Mouse (Mus musculus): ENCODE results near the gene Gm10230.
"Not testable (repeated sequence)": the region's sequence is repeated elsewhere in the genome, so short reads cannot be mapped to it uniquely, and the experiment has no call there.

Gm10230 gene

DNA sequence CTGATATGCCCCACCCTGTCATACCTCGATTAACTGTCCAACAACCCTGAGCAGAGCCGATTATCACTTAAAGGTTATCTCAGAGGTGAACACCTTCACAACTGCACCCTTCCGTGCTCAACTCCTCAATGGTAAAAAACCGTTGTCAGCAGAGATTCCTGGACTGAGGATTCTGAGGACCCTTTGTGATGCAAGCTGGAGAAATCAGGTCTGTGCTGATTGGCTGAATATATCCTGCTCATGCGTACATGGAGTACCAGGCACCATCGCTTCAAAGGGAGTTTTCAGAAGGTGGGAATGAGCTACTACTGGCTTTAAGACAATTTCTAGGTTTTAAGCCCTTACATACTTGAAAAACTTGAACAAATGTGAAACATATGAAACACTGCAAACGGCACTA, at the start of gene Gm10230:
TSS of gene Gm10230 (minus strand) at position 101 of the 400 bp plus-strand sequence.
- not testable (repeated sequence) for DNase-seq (ENCODE audit: low read depth)
